Mouse (Mus musculus) CD4-positive naive resting alpha-beta T cell, adult 57 days (primary cell): ENCODE measurements around the gene Adgrf2. TPM values are rescaled to one million over a fixed set of nuclear protein-coding genes. Genes with fewer than 3 reads are reported as not detected.

Experiments
- total RNA-seq: library from RNA; stranded (reverse); gene quantifications from one replicate; pipeline ENCODE4 v1.2.4, GENCODE M21; 2023

The Adgrf2 gene
- not detected for total RNA-seq

GRCm38 (mm10) chr17:42741801-42742217 lies at the start of gene Adgrf2:
Gene Adgrf2 (minus strand): TSS chr17:42742179.

DNA sequence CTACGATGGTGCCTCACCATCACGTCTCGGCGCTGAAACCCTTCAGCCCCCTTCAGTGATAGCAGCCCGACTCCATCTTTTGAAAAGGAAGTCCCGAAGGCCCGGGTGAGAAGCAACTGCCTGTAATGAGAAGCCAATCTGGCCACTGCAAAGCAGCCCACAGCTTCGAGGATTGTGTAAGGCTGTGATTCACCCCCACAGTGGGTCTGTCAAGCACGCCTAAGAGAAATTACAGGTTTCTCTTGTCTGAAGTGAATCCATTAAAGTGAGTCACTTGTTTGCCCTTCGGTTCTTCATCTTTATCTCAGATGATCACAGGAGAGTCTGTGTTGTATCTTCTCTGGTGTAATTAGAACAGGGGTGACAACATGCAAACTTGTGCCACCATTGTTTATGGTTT lies 49.8 kb downstream of the Adgrf2 start, which contains the start of gene Adgrf4:
Gene Adgrf4 (minus strand): TSS at position 149 of the 400 bp plus-strand sequence.

Other genes with a start within 250 kb of the Adgrf2 start
- not detected for gene Opn5, start 130.8 kb downstream of the Adgrf2 start, total RNA-seq
- not detected for gene Adgrf4, start 49.9 kb downstream of the Adgrf2 start, total RNA-seq
- 79.0 TPM for gene Cd2ap, start 134.5 kb upstream of the Adgrf2 start, total RNA-seq